Mouse (Mus musculus): Measurements from ENCODE around the gene Asrgl1.

GRCm38 (mm10) chr19:9082191-9083009, 53.0 kb downstream of the Asrgl1 start:
- peak; percentile 46 for TF ChIP-seq POLR2A (IDR thresholded peaks at IDR 0.05; ENCODE audit: insufficient read length, low read depth)
- TF ChIP-seq MAX (IDR thresholded peaks at IDR 0.05; ENCODE audit: low read depth), result no peak
- TF ChIP-seq E2F4 (IDR thresholded peaks at IDR 0.05; ENCODE audit: insufficient read depth), result no peak
- TF ChIP-seq CEBPB (IDR thresholded peaks at IDR 0.05; ENCODE audit: insufficient read depth, poor library complexity, severe bottlenecking), result no peak
- peak; percentile 69 for TF ChIP-seq POLR2AphosphoS2 (IDR thresholded peaks at IDR 0.05; ENCODE audit: insufficient read length, low read depth)
- no peak for TF ChIP-seq USF1 (IDR thresholded peaks at IDR 0.05; ENCODE audit: low read depth)
- peak in 1 of 3 experiments; percentile 39 for TF ChIP-seq MYOG (IDR thresholded peaks at IDR 0.05; ENCODE audit: control insufficient read depth in 1 of 3, insufficient read depth in 1 of 3, insufficient read length in 2 of 3, low read depth in 2 of 3)
- TF ChIP-seq MYOD1 (IDR thresholded peaks at IDR 0.05; ENCODE audit: control insufficient read depth in 1 of 3, insufficient read length in 2 of 3, low read depth in 2 of 3), result no peak
- no peak for TF ChIP-seq TCF12 (IDR thresholded peaks at IDR 0.05; ENCODE audit: insufficient read depth, poor library complexity, severe bottlenecking)
- no peak for TF ChIP-seq TCF3 (IDR thresholded peaks at IDR 0.05; ENCODE audit: insufficient read length, low read depth)
